Mouse (Mus musculus) gastrocnemius, postnatal 10 days (tissue): ENCODE results near the gene Ift122. TPM values are rescaled to one million over a fixed set of nuclear protein-coding genes. Genes with fewer than 3 reads are reported as not detected.

Experiments used
- DNase-seq: peaks from one replicate; pipeline ENCODE4 v3.0.0; 2021; ENCODE audit warnings: mixed read lengths
- total RNA-seq, 2 experiments: library from RNA; stranded (reverse); gene quantifications; 2 replicates each; pipeline ENCODE4 v1.2.3; 2021

Gene Ift122
- total RNA-seq, 2 experiments from 2014 or later: 19.3 to 21.9 TPM

- DNase-seq: no peak
Observed at GRCm38 (mm10) chr6:115926416-115926815, 73.1 kb downstream of the Ift122 start.

- DNase-seq: no peak
Observed at GRCm38 (mm10) chr6:115927292-115928242, 74.3 kb downstream of the Ift122 start.

- DNase-seq: no peak
Observed at GRCm38 (mm10) chr6:115930018-115930417, 76.7 kb downstream of the Ift122 start.

- DNase-seq: no peak
Observed at GRCm38 (mm10) chr6:115931639-115932038, 78.4 kb downstream of the Ift122 start, which contains the start of gene Rho. Gene Rho, plus strand, starts transcription at chr6:115931748.

GRCm38 (mm10) chr6:115932391-115932790, 79.1 kb downstream of the Ift122 start:
- DNase-seq: no peak

- no peak for DNase-seq
Observed at GRCm38 (mm10) chr6:115935544-115935943, 82.3 kb downstream of the Ift122 start.

- DNase-seq: no peak
Observed at GRCm38 (mm10) chr6:115938011-115938410, 84.7 kb downstream of the Ift122 start.

- no peak for DNase-seq
Observed at GRCm38 (mm10) chr6:115938798-115939197, 85.5 kb downstream of the Ift122 start.

GRCm38 (mm10) chr6:115940603-115941002, 87.3 kb downstream of the Ift122 start:
- no peak for DNase-seq

GRCm38 (mm10) chr6:115941128-115941527, 87.9 kb downstream of the Ift122 start:
- no peak for DNase-seq

GRCm38 (mm10) chr6:115943498-115944427, 90.5 kb downstream of the Ift122 start:
- no peak for DNase-seq

GRCm38 (mm10) chr6:115944638-115945037, 91.4 kb downstream of the Ift122 start, which contains the start of gene H1foo:
Gene H1foo, plus strand, starts transcription at chr6:115944938.
- no peak for DNase-seq

GRCm38 (mm10) chr6:115945633-115946032, 92.4 kb downstream of the Ift122 start:
- DNase-seq: no peak

- DNase-seq: no peak
Observed at GRCm38 (mm10) chr6:115946389-115946788, 93.1 kb downstream of the Ift122 start.

- DNase-seq: no peak
Observed at GRCm38 (mm10) chr6:115954506-115955074, 101.3 kb downstream of the Ift122 start.

GRCm38 (mm10) chr6:115955169-115955568, 101.9 kb downstream of the Ift122 start:
- no peak for DNase-seq

GRCm38 (mm10) chr6:115955664-115956063, 102.4 kb downstream of the Ift122 start:
- DNase-seq: no peak

- no peak for DNase-seq
Observed at GRCm38 (mm10) chr6:115956418-115956921, 103.2 kb downstream of the Ift122 start.

GRCm38 (mm10) chr6:115956922-115957601, 103.8 kb downstream of the Ift122 start:
- DNase-seq: peak; percentile 60

- no peak for DNase-seq
Observed at GRCm38 (mm10) chr6:115957681-115958080, 104.4 kb downstream of the Ift122 start.

- DNase-seq: no peak
Observed at GRCm38 (mm10) chr6:115958445-115958844, 105.2 kb downstream of the Ift122 start.
